Mouse (Mus musculus) E14TG2a.4 (cell line): ENCODE measurements around the gene Serpinf2.

Experiments used
- H3K27me3 ChIP-seq: 2 replicates; pipeline ENCODE4 v1.6.1; 2014; ENCODE audit warnings: low read length, control low read depth; ENCODE audit not compliant: insufficient read depth
- H3K36me3 ChIP-seq: 2 replicates; pipeline ENCODE4 v1.6.1; 2014; ENCODE audit warnings: low read length, control low read depth; ENCODE audit not compliant: insufficient read depth
- H3K4me1 ChIP-seq: replicated peaks from 2 replicates; pipeline ENCODE4 v1.6.1; 2014; ENCODE audit warnings: low read depth, low read length, control low read depth
- H3K4me3 ChIP-seq: replicated peaks from 2 replicates; pipeline ENCODE4 v1.5.1; 2014; ENCODE audit warnings: mild to moderate bottlenecking, low read length
- H3K9me3 ChIP-seq: 2 replicates; pipeline ENCODE4 v1.6.1; 2014; ENCODE audit warnings: low read length, control low read depth
- CTCF ChIP-seq: conservative IDR thresholded peaks from 2 replicates; pipeline ENCODE4 v1.5.1; 2014; ENCODE audit warnings: low read length
- NANOG ChIP-seq: IDR thresholded peaks from 2 replicates; pipeline ENCODE4 v1.6.1; 2014; ENCODE audit warnings: borderline replicate concordance, low read length, mixed read lengths
- POU5F1 ChIP-seq: IDR thresholded peaks from 2 replicates; pipeline ENCODE4 v1.6.1; 2014; ENCODE audit warnings: low read length, borderline replicate concordance

Serpinf2 gene

DNA sequence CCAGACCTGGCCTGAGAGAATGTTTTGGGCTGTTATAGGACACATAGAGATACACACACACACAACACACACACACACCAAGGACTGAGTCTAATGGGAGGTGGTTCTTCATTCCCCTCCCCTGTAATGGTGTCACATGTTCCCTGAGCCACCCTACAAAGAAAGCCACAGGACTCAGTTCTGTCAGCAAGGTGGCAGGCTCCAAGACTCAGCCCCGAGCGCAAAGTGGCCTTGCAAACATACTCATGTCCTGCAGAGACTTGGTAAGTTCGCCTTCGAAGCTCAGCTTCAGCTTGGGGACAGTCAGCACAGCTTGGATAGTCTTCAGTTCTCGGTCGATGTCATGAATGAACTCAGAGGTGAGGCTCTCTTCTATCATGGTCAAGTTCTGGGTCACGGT, 28.8 kb downstream of the Serpinf2 start:
- Histone ChIP-seq H3K9me3 (no peaks in the 10 kb centered on the region), H3K4me3 (no peak overlapping the region), H3K4me1 (peaks cover 7% of the 10 kb centered on the region), H3K27me3 (no peaks in the 10 kb centered on the region), H3K36me3 (peaks cover 8% of the 10 kb centered on the region)
- TF ChIP-seq NANOG (no peak), CTCF (no peak), POU5F1 (no peak)

DNA sequence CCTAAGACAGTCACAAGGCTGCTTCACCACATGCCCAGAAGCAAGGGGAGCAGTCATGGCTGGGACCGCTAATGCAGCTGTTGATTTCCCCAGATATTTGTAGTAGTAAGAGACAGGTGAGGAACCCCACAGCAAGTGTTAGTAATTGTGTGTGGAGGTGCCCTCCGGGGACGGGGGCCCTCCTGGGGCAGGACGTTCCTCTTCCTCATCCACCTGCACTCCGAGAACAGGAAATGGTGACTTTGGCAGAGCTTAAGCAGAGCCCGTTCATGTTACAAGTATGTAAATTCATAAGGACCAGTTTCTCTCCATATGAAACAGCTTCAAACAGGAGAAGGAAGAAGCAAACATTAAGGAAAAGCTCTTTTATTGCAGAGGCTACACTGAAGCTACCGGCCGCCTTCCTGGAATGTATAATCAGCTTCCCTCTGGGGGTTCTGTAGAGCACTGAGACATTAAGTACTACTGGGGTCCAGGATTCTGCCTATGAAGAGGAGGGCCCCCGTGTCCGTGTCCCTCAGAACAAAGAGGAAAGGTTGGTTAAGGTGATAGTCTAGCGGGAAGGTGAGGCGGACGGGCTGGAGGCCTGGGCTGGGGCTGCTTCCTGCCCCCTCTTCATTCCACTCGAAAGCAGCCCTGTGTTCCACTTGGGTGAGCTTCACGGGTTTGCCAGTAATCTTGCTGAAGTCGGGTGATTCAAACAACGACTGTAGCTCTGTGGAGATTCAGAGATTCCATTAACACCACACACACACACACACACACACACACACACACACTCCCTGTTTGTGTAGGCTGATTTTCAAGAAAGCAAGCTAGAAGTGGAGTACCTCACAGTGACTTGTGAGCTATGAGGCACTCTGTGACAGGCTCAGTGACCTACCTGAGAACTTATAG, 29.5 kb downstream of the Serpinf2 start:
- H3K27me3 ChIP-seq = no peaks in the 10 kb centered on the region
- TF ChIP-seq NANOG (no peak), CTCF (no peak), POU5F1 (no peak)
- H3K4me1 ChIP-seq = no peaks in the 10 kb centered on the region
- no peaks in the 10 kb centered on the region for H3K9me3 ChIP-seq
- no peak overlapping the region for H3K4me3 ChIP-seq
- peaks cover 11% of the 10 kb centered on the region for H3K36me3 ChIP-seq

DNA sequence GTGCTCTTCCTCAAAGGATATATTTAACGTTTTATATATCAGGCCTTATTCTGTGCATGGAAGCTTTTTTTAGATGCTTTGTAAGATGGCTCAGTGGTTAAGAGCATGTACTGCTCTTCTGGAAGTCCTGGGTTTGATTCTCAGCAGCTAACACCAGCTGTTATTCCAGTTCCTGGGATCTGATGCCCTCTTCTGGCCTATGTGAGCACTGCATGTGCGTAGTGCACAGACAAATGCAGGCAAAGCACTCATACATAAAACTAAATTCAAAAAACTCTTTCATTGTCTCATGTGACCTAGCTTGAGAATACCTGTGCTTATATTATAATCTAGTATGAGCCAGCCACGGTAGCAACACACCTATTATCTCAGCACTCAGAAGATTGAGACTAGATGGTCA, 32.5 kb downstream of the Serpinf2 start:
- no peak for TF ChIP-seq NANOG
- no peak for TF ChIP-seq POU5F1
- TF ChIP-seq CTCF = peak; percentile 95

DNA sequence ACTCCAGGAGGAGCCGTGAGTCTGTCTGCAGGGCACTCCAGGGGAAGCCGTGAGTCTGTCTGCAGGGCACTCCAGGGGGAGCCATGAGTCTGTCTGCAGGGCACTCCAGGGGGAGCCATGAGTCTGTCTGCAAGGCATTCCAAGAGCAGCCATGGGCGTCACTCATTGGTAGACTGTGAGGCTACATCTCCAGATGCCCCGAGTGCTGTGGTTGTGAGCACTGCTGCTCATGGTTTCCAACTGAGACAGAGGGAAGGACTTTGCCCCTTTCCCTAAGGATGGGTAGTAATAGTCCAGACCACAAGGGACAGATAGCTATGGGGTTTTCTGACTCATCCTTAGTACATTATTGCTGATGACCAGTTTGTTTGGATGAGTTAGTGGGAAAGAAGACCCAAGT, 33.3 kb downstream of the Serpinf2 start:
- H3K4me3 ChIP-seq = no peak overlapping the region
- no peaks in the 10 kb centered on the region for H3K27me3 ChIP-seq
- H3K9me3 ChIP-seq = no peaks in the 10 kb centered on the region
- TF ChIP-seq CTCF (no peak), POU5F1 (no peak), NANOG (no peak)
- H3K36me3 ChIP-seq = peaks cover 49% of the 10 kb centered on the region
- no peaks in the 10 kb centered on the region for H3K4me1 ChIP-seq

More for the DNA sequence above, 32.5 kb downstream of the Serpinf2 start:
- Histone ChIP-seq H3K4me1 (no peaks in the 10 kb centered on the region), H3K27me3 (no peaks in the 10 kb centered on the region), H3K4me3 (no peak overlapping the region), H3K36me3 (peaks cover 42% of the 10 kb centered on the region), H3K9me3 (no peaks in the 10 kb centered on the region)

DNA sequence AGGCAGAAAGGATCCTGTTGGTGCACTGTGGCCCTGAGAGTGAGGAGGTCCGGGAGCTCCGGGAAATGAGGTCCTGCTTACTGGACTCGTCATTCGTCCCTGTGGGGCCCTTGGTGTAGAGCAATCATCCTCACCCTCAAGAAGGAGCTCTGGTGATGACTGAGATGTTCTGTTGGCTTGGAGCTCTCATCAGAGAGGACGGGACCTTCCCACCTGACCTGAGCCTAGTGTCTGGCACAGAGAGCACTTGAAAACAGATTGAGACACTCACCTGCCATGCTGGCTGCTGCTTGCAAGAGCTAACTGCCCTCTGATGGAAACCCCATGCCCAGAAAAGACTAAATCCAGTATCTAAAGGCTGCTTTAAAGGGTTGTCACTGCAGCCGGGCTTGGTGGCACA, 34.6 kb downstream of the Serpinf2 start:
- Histone ChIP-seq H3K4me1 (peaks cover 10% of the 10 kb centered on the region), H3K4me3 (no peak overlapping the region), H3K9me3 (no peaks in the 10 kb centered on the region), H3K27me3 (no peaks in the 10 kb centered on the region), H3K36me3 (peaks cover 55% of the 10 kb centered on the region)
- TF ChIP-seq NANOG = no peak
- no peak for TF ChIP-seq CTCF
- no peak for TF ChIP-seq POU5F1

DNA sequence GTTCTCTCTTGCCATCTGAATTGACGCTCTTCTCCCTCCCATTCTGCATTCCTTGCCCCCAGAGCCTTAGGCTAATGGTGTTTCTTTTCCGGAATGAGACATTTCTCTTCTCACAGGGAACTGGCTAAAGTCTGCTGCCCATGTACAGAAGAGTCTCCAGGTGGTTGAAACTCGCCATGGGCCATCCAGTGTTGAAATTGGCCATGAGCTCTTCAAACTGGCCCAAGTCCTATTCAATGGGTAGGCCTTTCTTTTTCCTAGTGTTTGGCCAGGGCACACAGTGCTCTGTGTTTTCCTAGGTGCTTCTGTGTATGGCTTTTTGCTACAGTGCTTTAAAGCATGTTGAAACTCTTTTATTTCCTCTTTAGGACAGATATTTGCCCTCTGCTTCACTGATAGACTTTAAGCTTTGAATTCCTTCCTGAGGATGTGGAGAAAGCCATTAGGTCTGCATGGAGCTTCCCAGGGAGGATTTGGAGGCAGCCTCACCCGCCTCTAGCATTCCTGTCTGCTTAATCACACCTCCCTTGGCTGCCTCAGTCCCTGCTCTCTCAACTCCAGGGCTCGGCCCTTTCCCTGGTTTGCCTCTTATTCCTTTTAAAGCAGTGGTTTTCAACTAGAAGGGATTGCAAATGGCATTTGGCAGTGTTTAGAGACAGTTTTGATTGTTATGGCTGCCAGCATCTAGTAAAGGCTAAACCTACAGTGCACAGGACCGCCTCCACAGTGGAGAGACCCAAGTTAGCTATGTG, 35.9 kb downstream of the Serpinf2 start:
- Histone ChIP-seq H3K36me3 (peaks cover 55% of the 10 kb centered on the region), H3K4me1 (peaks cover 20% of the 10 kb centered on the region), H3K4me3 (no peak overlapping the region), H3K9me3 (no peaks in the 10 kb centered on the region), H3K27me3 (no peaks in the 10 kb centered on the region)
- TF ChIP-seq CTCF (no peak), POU5F1 (no peak), NANOG (no peak)

DNA sequence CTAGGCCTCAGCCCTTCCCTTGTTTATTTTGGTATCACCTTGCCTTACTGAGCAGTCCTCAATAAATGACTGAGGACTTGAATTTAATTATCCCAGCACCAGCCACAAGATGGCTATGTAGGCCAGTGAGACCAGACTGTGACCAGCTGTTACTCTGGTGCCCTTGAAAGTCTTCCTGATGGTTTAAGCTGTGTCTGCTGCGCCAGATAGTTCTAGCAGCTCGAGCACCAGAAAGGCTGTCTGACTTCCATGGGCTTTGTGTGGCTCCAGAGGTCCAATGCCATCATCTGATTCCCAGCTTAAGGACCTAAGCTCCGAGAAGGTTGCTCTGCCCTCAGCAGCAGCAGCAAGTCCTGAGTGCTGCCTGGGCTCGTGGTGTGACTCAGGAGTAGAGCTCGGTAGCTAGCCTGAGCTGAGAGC, 37.1 kb downstream of the Serpinf2 start:
- Histone ChIP-seq H3K4me3 (no peak overlapping the region), H3K27me3 (no peaks in the 10 kb centered on the region), H3K36me3 (peaks cover 59% of the 10 kb centered on the region), H3K4me1 (peaks cover 20% of the 10 kb centered on the region), H3K9me3 (no peaks in the 10 kb centered on the region)
- TF ChIP-seq NANOG = no peak
- 0 out of 2 replicates have a peak, but pooled peaks have one; percentile 13 for TF ChIP-seq CTCF

DNA sequence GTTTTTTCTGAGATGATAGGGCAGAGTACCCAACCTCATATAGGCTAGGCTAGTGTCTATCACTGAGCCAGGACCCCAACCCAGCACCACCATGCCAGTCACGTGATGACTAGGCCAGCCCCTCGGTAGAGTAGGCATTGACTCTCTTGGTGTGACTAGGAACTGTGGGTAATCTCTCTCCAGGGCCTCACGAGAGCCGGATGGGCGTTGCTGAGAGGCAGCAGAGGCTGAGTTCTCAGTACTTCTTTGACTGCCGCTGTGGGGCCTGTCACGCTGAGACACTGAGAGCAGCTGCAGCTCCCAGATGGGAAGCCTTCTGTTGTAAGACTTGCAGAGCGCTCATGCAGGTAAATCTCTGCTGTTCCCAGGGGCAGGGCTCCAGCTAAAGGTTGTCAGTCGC, 39.3 kb downstream of the Serpinf2 start:
- H3K4me1 ChIP-seq = peaks cover 20% of the 10 kb centered on the region
- H3K27me3 ChIP-seq = no peaks in the 10 kb centered on the region
- H3K4me3 ChIP-seq = peak overlapping the region; percentile 71
- TF ChIP-seq NANOG (no peak), POU5F1 (no peak), CTCF (no peak)
- no peaks in the 10 kb centered on the region for H3K9me3 ChIP-seq
- H3K36me3 ChIP-seq = peaks cover 49% of the 10 kb centered on the region
